Mouse (Mus musculus) liver, postnatal 0 days (tissue): Measurements from ENCODE around the gene Snx20.

Experiments used
- CTCF ChIP-seq: sonication (generic); IDR thresholded peaks from 2 replicates; pipeline ENCODE4 v1.5.1; 2016; ENCODE audit warnings: antibody characterized with exemption, low read depth
- EP300 ChIP-seq: IDR thresholded peaks from 2 replicates; pipeline ENCODE4 v1.6.1; 2016; ENCODE audit warnings: antibody characterized with exemption, low read depth, mild to moderate bottlenecking

- TF ChIP-seq CTCF: no peak
- no peak for TF ChIP-seq EP300
Measured at GRCm38 (mm10) chr8:88680566-88680965, 44.6 kb upstream of the Snx20 start.
